Mouse (Mus musculus) erythroblast, adult 5-6 weeks (primary cell): Measurements from ENCODE around the gene Ccm2. TPM values are rescaled to one million over a fixed set of nuclear protein-coding genes. Genes with fewer than 3 reads are reported as not detected.

Experiments
- ATAC-seq: replicated peaks from 2 replicates; pipeline ENCODE4 v1.8.0; 2016; ENCODE audit warnings: moderate number of reproducible peaks, mild to moderate bottlenecking, moderate TSS enrichment, inconsistent platforms; ENCODE audit not compliant: poor library complexity, low FRiP score, severe bottlenecking
- total RNA-seq, 2 experiments: library from RNA; stranded (forward) in 1 of 2; stranded (reverse) in 1 of 2; fragments of 150-400 nt in 1 of 2; fragments of 200-764, 138-1000 nt in 1 of 2; gene quantifications; 2 replicates each; pipeline versions ENCODE4 v1.2.3 to v1.2.4; 2015 to 2017; ENCODE audit warnings: low replicate concordance in 2 of 2

Ccm2 gene
- total RNA-seq, 2 experiments from 2014 or later: 11.0 to 15.7 TPM

DNA sequence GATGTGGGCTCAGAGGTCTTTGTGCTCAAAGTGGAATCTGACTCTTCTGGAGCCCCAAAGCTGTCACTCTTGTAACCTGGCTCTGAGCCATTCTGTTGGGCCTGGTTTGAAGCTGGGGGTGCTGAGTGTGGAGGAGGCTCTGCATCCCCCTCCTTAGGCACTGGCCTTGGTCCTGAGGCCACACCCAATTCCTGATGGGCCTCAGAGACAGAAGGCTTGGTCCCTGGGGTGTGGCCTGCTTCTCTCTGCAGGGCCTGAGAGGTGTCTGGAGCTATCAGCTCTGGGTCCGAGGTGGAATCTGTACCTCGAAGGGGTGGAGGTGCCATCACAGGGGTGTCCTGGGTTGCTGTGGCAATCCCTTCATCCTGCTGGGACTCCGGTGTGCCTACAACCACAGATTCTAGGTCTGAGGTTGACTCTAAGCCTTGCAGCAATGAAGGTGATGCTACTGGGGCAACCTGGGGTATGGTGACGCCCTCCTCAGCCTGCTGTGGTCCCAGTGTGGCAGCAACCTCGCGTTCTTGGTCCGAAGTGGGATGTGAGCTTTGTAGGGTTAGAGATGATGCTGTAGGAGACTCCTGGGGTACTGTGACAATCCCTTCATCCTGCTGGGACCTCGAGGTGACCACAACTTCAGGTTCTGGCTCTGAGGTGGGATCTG, 53.7 kb downstream of the Ccm2 start:
- peak; percentile 47; the same call in 1 of the 2 replicates for ATAC-seq

DNA sequence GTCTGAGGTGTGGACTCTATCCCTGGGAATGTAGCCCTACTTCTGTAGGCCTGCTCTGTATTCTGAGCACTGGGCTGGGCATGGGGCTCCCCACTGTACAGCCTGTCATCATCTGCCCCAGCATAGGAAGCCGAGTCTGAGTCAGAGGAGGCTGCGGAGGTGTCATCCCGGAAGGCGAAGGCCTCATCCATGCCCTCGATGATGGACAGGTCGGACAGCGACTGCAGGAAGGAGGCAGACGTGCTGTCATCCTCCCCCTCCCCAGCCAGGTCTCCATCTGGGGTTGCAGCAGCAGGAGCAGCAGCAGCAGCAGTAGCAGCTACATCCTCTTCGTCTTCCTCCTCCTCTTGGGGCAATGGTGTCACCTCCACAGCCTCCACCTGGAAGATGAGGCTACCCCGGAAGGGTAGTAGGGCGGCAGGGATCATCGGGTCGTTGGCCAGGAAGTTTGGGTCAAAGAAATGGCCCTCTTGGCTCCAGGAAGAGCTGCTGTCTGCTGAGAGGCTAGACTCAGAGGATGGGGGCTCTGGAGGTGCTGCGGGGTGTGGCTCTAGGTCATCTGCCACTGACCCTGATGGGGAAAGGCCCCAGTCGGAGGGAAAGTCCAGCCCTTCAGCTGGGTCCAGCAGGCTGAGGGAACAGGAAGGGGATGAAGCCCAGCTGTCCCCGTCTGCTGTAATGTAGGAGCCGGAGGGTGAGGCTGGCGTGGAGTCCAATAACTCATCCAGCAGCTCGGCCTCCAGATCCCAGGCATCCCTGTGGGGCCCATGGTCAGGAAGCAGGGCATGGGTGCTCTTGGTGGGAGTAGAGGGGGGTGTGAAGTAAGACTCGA, 55.2 kb downstream of the Ccm2 start:
- no peak for ATAC-seq

DNA sequence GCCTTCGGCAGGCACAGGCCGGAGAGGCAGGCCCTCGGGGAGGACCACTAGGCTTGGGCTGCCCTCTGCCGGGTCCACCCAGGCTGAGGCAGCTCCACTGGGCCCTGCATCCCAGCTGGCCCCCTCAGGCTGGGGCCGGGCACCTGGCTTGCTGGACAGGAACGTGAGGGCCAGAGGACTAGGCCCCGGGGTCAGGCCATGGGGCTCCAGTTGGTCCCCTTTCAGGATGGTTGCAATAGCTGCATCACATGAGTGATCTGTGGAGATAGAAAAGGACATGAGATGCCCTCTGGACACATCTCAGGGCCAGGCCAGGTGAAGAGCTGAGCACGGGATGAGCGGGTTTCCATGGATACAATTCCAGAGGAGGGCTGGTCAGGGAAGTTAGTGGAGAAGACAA, 56.0 kb downstream of the Ccm2 start:
- no peak for ATAC-seq

DNA sequence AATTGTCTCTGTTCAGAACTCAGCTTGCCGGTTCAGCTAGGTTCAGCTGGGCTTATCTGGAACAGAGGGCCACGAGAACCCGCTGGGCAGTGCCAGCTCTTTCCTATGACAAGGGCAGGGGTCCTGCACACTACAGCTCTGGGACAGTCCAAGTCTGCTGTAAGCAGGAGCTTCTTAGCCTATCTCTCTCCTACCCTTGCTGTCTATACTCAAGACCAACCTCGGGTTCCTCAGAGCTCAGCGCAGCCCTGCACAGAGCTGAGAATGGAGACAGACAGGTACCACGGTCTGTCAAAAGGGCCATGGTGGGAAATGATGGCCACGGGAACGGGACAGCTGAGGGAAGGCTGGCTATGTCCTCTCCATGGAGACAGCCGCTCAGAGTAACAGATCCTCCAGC, 56.5 kb downstream of the Ccm2 start:
- ATAC-seq: no peak

DNA sequence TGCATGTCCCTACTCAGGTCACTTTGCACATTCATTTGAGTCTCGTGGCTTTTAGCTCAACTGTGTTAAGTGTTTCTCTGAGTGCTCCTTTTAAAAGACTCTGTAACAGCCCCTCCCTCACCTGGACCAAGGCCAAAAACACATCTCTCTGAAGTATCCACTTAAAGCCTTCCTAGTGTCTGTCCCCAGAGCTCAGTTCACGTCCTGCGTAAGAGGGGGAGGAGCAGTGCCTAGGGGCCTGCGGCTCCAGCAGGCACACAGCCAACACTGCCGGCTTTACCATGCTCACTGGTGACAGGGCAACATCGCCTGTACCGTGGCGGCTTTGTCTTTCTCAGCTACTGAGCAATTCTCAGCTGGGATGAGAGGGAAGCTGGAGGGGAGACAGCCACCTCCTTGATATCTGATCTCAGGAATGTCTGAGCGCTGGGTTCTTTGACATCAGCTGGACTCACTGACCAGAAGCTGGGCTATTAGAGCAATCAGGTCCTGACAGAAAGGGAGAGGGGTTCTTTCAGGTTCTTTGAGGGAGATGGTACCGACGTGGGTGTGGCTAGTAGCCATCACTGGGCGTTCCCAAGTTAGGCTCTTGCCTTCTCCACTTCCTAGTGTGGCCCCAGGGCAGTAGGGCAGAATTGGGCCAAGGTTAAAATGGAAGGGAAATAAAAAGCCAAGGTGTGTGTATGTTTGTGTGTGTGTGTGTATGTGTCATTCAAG, 57.4 kb downstream of the Ccm2 start:
- ATAC-seq: no peak

DNA sequence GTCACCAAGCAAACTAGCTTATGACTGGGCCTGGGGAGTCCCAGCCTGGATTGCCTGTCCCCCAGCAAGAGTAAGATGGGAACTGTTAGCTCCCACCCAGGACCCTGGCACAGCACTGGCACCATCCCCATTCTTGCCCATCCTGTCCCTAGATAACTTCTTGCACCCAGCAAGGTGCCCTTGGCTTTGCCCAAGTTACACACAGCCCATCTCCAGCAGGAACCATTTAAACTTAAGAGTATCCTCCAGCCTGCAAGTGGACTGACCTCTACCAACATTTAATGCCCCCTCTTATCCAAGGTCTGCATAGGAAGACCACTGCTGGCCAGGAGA, 57.9 kb downstream of the Ccm2 start:
- ATAC-seq: no peak

DNA sequence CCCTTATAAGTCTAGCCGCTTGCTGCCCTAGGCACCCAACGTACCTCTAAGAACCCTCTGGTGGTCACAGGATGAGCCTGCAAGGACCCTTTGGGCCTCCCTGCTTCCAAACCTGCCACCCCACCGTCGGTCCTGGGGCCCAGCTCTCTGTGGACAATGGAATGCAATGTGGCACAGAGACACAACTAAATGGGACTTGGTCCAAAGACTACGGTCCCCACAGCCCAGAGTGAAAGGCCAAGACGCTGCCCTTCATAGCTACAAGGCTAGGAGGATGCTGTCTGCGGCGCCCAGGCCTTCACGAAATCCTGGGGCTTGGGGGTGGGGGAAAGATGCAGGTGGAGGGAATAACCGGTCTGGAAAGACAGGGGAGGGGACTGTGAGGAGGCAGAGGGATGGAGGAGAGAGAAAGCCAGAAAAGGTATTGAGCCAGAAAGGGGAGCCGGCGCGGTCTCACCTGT, 58.4 kb downstream of the Ccm2 start:
- ATAC-seq: no peak

DNA sequence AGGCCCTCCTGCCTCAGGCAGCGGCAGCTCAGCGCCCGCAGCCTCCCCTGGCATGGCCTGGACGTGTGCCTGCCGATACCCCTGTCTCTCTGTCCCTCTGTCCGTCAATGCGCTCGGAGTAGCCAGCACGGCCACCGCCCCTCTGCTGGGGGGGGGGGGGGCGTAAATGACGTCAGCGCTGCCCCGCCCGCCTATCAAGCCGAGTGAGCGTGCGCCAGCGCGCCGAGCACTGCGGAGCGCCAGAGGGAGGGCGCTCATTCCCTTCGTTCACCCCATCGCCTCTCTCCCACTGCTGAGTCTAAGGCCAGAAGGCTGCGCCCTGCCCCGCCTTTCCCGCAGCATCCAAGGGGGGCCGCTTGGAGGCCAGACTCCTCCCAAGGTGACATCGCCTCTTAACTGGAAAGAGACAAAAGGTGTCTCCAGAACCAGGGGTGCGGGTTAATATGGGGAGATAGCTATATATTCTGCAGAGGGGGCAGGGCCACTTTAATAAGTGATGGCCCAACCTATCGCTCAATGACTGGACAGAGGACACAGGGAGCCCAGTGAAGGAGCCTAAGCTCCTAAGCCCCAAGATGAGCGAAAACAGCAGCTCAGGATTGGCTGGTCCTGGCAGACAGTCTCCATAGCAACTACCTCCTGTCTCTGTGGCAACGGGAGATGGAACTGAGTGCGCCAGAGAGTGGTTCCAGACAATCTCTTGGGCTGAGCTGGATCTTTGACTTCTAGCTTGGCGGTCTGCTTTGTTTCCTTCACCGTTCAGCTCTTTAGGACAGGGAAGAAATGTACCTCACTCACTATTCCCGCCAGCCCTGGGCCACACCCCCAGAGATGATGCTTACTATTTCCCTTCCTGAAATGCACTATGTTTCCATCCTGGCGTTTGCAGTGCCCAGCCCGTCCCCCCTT, 59.1 kb downstream of the Ccm2 start, which contains the start of gene Nacad:
Nacad (minus strand) TSS at position 563 of the 909 bp plus-strand sequence.
- no peak for ATAC-seq

DNA sequence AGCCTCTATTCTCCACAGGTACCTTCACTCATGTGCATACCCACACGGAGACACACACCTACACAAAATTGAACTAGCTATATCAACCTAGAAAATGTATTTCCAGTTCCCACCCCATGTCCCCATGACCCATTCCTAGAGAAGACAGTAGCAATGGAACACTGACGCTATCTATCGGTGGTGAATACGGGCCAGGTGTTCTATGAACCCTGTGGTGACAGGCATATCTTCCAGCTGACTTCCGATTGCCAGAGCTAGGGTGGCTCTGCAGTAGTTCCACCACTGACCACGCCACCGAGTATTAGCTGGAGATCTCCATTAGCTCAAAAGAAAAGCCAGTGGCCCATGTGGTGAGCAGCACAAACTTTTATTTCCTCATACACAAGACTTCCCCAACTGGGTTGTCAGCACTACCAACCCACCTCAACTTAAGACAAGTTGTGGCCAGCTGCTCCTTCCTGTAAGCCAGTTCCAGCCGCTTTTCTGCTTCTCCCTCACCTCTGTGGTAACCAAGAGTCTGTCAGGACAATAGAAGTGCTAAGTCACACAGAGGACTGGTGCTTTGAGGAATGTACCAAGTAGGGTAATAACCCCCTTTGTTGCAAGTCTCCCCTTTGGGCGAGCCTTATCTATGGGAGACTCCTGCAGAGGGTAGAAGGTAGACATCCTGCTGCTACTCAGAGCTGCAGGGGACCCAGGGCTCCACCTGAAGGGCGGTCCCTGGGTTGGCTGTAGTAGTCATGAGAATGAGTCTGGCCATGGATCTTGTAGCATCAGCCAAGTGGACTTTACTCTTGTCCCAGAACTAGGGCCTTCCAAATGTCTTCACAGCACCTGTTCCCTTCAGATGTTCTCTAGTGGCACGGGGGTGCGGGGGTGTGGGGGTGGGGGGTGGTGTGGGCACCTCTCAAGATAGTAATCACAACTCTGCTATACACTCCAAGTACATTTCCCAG, 68.8 kb downstream of the Ccm2 start:
- ATAC-seq: no peak

DNA sequence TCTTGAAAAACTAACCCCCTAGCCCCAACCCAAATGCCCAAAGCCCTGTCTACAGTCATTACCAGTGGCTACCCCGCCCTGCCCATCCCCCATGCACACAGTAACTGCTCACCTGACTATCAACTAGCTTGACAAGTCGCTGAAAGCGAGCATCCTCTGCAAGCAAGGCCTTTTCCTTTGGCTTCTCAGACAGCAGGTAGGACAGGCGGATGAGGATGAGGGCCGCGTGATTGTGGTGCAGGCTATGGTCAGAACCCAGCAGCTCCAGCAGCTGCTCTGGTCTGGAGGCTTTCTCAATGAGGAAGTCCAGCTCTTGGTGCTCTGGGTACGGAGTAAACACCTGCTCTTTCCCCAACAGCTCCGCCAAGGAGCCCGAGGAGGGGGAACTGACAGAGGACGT, 77.0 kb downstream of the Ccm2 start:
- no peak for ATAC-seq

DNA sequence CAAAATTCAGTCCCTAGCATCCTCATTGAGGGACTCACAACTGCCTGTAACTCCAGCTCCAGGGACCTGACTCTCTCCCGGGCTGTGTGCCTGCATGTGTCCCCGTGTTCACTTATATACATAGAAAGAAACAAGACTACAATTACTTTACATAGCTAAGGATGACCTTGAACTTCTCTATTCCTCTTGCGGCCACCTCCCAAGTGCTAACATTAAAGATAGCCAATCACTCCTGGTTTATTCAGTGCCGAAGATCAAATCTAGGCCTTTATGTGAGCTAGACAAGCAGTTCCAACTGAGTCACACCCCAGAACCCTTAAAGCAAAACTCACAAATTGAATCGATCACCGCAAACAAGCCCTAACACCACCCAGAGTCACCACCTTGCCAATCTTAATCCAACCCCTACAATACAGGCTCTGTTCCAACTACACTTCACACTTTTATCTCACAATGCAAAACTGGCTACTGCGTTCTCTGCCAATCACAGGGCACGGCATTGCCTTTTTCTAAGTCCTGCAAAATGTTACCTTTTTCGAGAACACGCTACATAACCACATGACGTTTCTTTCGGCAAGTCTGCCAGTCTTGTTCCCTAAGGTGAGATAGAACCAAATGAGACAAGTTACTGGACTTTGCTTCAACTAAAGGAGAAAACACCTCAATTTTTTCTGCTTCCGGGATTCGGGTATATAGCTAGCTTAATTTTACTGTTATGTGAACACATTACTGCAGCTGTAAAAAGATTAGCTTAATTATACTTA, 78.1 kb downstream of the Ccm2 start:
- ATAC-seq: no peak

DNA sequence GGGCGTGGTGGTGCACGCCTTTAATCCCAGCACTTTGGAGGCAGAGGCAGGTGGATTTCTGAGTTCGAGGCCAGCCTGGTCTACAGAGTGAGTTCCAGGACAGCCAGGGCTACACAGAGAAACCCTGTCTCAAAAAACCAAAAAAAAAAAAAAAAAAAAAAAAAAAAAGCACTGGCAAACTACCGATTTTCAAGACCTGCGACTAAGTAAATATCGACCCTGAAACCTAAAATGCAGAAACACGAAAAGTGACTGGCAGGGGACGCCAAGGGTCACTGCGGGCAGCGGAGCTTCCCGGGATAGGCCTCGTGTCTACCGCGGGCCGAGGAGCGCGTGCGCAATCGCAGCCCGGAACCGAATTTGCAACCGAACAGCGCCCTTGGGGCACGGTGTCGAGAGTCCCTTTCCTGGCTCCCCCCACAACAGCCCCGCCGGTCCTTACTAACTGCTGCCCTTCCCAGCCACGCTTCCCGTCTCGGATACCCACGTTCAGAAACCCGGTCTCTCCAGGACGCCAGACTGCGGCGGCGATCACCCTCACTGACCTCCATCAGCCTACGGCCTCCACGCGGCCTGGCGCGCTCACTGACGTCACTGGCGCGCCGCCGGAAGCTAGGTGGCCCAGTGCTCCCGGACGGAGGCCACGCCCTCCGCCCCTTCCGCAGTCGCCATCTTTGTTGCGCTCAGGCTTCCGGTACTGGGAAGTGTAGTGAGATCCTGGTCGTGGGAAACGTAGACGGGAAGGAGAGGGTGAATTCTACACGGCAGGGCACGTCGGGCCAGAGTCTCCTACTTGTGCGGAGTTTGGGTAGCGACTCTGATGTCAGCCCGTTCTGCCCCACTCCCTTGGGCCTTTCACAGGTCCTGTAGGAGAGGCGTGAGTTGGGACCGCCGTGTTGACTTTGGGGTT, 79.0 kb downstream of the Ccm2 start, which contains the start of gene Tbrg4:
Tbrg4 (minus strand) TSS at position 590 of the 910 bp plus-strand sequence.
- ATAC-seq: peak; percentile 96

DNA sequence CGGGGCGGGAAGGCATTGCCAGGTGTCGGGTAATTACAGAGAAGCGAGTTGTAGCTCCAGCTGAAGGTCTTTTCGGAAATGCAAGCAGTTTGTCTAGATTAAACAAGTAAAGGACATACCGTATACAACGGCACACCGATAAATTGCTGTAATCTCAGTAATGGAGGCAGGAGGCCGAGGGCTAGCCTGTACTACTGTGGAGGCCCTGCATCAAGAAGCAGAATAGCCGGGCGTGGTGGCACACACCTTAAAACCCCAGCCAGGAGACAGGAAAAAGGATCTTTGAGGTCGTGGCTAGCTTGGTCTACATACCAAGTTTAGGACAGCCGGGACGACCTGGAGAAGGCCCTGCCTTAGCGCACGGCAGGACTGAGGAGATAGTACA, 79.7 kb downstream of the Ccm2 start:
- peak; percentile 38 for ATAC-seq

DNA sequence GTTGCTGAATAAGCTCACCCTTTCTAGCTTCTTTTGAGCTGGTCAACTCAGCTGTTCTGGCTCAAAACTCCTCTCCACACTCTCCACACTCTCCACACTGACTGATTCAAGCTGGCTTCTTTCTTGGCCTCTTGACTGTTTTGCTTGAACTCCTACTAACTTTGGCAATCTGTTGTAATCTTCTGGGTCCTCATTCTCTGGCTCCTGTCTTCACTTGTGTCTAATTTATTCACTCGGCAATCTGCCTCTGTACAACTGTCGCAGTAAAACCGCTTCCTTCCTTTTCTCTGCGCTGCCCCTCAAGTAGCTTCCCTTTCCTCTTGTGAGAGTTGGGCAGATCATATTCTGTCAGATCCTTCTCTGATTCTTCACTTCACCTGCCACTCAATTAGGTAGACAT, 81.0 kb downstream of the Ccm2 start:
- ATAC-seq: no peak

DNA sequence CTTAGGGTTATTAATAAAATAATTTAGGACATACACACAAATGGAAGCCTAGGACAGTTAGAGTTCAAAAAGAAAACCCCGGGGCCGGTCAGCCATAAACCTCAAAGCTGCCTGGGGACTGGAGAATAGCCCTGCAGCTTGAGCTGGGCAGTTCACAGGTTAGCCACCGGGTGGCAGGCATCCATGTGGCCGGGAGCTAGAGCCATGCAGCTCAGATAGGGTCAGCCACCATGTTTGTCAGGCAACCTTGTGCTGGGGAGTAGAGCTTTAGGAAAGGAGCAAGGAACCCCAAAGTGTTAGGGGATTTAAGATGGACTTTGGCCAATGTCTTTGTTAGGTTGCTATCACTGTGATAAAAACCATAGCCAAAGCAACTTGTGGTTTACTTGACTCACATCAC, 81.9 kb downstream of the Ccm2 start:
- peak; percentile 59; the same call in 1 of the 2 replicates for ATAC-seq

DNA sequence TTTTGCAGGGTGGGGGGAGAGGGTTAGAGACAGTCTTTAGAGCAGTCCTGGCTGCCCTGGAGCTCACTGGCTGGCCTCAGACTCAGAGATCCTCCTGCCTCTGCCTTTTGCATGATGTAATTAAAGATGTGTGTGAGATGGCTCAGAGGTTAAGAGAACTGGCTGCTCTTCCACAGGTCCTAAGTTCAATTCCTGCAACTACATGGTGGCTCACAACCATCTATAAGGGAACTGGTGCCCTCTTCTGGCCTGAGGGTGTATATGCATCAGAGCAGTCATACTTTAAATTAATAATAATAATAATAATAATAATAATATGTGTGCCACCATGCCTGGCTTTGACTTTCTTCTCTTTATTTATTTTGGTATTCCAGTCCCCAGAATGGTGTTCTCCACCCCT, 83.0 kb downstream of the Ccm2 start:
- no peak for ATAC-seq

DNA sequence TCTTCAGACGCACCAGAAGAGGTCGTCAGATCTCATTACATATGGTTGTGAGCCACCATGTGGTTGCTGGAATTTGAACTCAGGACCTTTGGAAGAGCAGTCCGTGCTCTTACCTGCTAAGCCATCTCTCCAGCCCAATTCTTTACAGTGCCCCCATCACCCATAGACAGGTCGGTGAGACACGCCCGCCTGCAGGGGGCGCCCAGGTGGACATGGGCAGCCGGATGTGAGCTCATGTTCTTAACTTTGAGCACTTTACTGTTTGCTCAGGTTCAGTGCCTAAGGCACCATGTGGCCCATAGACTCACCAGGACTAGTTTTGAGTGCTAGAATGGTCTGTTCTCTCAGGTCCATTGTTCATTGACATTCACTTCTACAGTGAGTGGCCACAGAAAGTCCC, 89.5 kb downstream of the Ccm2 start:
- ATAC-seq: no peak
